Mouse (Mus musculus): ENCODE data around the gene Cacna1c.

Gene Cacna1c

DNA sequence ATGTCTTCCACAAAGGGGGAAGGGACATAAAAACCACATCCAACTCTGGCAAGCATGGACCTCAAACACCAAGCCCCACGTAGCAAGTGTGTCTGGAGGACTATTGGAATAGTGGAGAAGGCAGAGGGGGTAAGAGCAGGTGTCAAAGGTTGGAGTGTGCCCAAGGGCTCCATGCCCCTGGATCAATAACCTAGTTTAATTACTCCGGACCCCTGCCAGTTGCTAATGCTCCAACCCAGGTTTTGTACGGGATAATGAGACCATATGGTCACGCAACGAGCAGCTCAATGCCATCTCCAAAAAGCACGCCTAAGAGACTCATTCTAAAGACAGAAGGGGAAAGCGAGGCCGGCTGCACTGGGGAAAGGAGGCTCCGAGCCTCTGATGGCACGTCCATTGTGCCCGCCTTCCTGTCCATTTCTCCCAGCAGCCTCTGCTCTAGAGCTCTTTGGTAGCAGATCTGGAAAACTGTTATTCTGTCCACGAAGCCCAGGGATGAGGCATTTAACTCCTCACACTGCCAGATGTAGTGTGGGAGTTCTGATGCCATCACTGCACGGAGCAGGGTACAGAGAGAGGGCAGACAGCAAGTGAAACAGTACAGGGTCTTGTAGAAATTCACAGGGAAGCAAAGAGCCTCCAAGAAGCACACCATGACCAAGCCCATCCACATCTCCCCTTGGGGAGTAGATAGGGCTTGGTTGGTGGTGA is 257.7 kb downstream of the Cacna1c start:
- TF ChIP-seq GATA4 (IDR thresholded peaks at IDR 0.05; ENCODE audit: insufficient replicate concordance, low read length) = no peak

GRCm38 (mm10) chr6:118937536-118937935 is 258.7 kb downstream of the Cacna1c start:
- TF ChIP-seq GATA4 (IDR thresholded peaks at IDR 0.05; ENCODE audit: insufficient replicate concordance, low read length) = no peak

DNA sequence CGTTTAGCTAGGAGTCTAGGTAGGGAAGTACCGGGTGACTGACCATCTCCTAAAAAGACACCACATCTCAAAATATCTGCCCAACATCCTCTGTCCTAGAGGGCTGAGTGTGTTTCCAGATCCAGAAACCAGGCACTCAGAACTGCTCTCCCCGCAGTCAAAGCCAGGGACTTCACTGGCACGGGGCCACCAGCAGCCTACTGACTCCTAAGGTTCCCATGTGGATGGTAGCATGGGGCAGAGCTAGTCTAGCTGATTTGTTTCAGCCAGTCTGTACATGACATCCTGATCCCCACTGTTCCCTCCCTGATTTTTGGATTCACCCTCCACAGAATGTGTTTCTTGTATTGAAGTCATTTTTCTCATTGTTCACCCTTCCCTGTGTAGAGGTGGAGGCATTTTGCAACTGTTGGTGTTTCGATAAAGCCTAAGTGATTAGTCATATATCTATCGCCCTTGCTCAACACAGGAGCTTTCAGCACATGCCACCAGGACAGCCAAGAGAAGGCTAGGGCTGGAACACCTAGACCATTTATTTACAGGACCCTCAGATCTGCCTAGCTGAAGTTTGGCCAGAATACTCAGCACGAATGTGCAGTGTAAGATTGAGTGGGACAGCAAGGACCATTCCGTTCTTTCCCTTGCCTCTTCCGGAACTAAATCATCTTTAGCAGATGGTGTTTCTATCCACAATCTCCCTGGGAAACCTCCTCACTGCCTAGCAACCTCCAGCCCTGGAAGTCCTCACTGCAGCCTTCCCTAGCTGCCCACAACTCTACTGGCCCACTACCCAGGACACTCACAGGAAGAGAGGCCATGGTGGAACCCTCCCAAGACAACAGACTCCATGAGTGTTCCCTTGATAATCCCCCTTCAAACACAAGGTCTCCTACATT is 260.4 kb downstream of the Cacna1c start:
- no peak for TF ChIP-seq GATA4 (IDR thresholded peaks at IDR 0.05; ENCODE audit: insufficient replicate concordance, low read length)

DNA sequence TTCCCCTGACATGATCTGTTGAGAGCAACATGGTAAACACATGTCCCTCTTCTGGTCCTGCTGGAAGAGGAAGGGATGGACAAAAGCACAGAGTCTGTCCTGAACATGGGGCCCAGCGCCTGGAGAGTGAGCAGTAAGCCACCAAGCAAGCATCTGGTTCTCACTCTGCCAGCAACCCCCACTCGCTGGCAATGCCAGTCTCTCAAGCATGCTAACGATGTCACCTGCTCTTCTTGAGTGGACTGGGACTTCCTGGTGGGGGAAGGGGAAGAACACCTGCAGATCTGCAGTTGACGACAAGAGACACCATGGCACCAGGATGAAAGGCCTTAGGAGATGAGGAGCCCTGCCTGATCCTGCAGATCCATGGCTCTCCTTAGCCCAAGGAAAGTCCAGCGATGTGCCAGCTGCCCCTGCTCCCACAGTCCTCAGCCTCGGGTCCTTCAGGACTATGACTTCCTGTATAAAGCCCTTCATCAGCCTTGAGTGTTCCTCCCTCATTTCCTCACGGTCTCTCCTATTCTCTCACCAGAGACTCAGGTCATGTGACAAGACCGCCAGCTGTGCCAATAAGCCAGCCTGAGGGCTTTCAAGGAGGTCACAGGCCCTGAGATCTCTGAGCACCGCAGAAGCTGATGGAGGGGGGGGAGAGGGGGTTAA is 261.8 kb downstream of the Cacna1c start:
- TF ChIP-seq GATA4 (IDR thresholded peaks at IDR 0.05; ENCODE audit: insufficient replicate concordance, low read length) = no peak

GRCm38 (mm10) chr6:118933017-118933594 is 263.1 kb downstream of the Cacna1c start:
- TF ChIP-seq GATA4 (IDR thresholded peaks at IDR 0.05; ENCODE audit: insufficient replicate concordance, low read length) = no peak

GRCm38 (mm10) chr6:118932002-118932700 is 264.1 kb downstream of the Cacna1c start:
- TF ChIP-seq GATA4 (IDR thresholded peaks at IDR 0.05; ENCODE audit: insufficient replicate concordance, low read length) = no peak

- no peak for TF ChIP-seq GATA4 (IDR thresholded peaks at IDR 0.05; ENCODE audit: insufficient replicate concordance, low read length)
These were observed 269.5 kb downstream of the Cacna1c start for GRCm38 (mm10) chr6:118926669-118927068.

DNA sequence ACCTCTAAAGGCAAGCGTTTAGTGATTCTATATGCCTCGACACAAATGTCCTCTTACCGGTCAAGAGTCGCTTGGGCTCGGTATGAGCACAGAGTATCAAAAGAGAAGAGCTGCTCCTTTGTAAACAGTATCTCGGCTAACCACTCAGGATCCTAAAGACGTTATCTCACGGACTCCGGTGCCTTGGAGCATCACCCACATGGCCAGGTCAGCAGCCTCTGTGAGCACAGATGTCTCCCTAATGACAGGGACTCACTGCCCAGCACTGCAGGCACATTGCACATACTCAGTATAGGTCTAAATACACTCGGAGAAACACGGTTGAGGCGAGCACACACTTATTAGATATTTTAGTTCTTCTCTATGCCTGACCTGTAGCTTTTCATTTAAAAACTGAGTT is 271.8 kb downstream of the Cacna1c start:
- no peak for TF ChIP-seq GATA4 (IDR thresholded peaks at IDR 0.05; ENCODE audit: insufficient replicate concordance, low read length)

DNA sequence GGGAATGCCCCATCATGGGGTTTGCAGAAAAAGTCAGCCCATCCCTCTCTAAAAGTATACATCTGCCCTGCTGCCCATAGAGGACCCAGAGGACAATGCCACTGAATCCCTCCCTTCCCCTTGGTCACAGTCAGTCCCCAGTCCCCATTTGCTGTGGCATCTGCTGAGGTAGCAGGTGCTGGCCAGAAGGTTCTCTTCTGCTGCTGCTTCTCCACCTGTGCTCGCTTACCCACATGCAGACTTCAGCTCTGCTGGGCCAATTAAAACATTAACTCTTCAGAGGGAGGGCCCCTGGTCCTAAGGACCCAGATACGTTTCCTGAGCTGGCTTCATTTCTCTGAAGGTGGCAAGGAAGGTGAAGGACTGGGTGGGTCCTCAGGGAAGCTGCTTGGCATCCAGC is 272.3 kb downstream of the Cacna1c start:
- no peak for TF ChIP-seq GATA4 (IDR thresholded peaks at IDR 0.05; ENCODE audit: insufficient replicate concordance, low read length)

DNA sequence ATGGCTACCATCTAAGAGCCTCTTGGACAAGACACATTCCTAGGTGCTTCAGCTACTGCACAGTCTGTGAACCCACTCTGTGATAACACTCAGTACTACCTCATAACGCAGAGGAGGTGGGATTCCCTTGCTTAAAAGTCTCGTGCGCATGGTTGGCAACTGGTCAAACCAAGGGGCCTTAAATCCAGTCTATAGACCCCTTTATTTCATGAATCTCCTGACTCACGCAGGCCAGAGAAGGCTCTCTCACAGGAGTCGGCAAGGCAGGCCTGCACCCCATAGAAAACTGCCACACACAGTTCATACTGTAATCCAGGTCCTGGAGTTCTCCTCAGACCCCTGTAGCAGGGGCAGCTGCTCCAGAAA is 273.0 kb downstream of the Cacna1c start:
- no peak for TF ChIP-seq GATA4 (IDR thresholded peaks at IDR 0.05; ENCODE audit: insufficient replicate concordance, low read length)

GRCm38 (mm10) chr6:118922328-118923211 is 273.6 kb downstream of the Cacna1c start:
- TF ChIP-seq GATA4 (IDR thresholded peaks at IDR 0.05; ENCODE audit: insufficient replicate concordance, low read length) = no peak

DNA sequence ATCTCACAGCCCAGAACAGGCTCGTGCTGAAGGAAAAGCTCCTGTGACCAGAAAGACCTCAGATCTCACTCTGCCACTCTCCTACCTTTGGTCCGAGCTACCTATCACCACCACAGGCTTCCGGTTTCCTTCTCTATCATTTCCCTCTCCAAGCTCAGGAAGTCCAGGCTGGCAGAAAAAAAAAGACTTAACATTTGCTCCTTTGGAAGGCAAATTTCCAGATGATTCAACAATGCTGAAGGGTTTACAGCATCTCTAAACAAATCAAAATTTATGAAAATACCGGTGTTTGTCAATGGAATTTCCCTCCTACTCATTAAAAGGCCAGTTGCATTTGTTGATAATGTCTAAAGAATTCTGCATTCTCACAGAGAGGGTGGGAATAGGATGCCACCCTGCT is 288.0 kb downstream of the Cacna1c start:
- TF ChIP-seq GATA4 (IDR thresholded peaks at IDR 0.05; ENCODE audit: insufficient replicate concordance, low read length) = no peak

DNA sequence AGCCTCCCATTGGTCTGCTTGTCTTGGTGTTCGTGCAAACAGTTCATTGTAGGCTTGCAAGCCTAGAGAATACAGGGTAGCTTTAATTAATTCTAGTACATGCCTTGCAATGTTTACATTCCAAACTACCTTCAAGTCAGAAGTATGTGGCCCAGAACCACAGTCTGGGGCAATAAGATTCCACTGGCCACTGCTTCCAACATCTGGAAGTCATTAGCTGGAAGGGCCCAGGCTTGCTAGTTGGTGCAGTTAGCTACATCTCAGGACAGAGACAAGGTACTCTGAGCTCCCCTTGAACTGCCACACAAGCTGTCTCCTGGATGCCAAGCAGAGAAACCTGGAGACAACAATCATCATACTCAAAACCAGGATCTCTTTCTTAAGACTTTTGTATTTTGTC is 288.5 kb downstream of the Cacna1c start:
- no peak for TF ChIP-seq GATA4 (IDR thresholded peaks at IDR 0.05; ENCODE audit: insufficient replicate concordance, low read length)

DNA sequence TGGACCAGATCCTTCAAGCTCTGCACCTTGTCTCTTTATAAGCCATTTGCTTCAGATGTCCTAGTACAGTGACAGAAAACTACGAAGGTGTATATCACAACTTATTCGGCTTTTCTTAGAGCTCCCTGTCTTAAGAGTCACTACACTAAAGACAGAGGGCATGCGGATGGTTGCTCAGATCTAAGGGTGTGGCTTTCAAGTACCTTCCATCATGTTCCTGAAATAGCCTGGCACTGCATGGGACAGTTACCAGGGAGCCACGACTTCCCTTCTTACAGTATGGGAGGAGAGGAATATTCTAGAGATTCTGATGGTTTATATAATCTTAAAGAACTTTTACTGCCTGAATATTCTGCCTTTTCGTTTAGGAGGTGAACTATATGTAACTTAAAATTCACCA is 289.3 kb downstream of the Cacna1c start:
- no peak for TF ChIP-seq GATA4 (IDR thresholded peaks at IDR 0.05; ENCODE audit: insufficient replicate concordance, low read length)
